Mouse (Mus musculus) cerebellum, adult (tissue): ENCODE results near the gene Fam217a.
"Not testable (repeated sequence)": the region's sequence is repeated elsewhere in the genome, so short reads cannot be mapped to it uniquely, and the experiment has no call there.

Experiments used
- ATAC-seq: cut with Nextera tagmentation; 2 replicates; pipeline ENCODE4 v1.9.2; 2017; ENCODE audit warnings: mild to moderate bottlenecking, moderate library complexity, mixed read lengths; ENCODE audit not compliant: insufficient number of reproducible peaks, low FRiP score, low TSS enrichment

Gene Fam217a

DNA sequence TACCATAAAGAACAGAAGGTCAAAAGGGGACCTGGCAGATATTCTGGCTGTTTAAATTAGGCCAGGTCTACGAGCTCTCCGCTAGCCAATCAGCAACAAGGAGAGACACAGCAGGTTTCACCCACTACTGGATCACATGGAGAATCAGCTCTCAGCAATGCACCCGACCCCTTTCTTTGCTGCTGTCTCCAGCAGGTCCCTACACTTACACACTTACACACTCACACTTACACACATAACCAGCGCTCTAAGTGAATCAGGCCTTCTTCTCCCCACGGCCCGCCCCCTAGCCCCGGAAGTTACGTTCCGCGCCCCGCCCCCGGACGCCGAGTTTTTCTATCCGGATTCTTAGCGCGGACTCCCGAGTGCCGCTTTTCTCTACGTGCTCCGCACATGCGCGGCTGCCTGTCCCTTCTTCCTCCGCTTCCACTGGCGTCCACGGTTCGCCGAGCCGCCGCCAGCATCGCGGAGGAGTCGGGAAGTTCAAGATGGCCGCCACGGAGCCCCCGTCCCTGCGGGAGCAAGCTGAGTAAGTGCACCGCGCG lies 48.9 kb downstream of the Fam217a start, which contains the start of gene Prpf4b:
Prpf4b (plus strand) TSS at position 137 of the 545 bp plus-strand sequence.
- ATAC-seq, result peak; percentile 86

DNA sequence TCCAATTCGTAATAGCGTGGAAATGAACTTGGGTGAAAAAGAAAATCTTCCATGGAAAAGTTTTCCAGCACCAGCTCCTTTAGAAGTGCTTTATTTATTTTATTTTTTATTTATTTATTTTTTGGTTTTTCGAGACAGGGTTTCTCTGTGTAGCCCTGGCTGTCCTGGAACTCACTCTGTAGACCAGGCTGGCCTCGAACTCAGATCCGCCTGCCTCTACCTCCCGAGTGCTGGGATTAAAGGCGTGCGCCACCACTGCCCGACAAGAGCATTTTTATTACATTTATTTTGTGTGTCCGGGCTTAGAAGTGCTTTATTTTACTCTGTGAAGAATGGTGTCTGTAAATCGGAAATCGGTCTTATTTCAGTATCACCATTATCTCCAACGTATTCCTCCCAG lies 49.4 kb downstream of the Fam217a start:
- ATAC-seq, result not testable (repeated sequence)

DNA sequence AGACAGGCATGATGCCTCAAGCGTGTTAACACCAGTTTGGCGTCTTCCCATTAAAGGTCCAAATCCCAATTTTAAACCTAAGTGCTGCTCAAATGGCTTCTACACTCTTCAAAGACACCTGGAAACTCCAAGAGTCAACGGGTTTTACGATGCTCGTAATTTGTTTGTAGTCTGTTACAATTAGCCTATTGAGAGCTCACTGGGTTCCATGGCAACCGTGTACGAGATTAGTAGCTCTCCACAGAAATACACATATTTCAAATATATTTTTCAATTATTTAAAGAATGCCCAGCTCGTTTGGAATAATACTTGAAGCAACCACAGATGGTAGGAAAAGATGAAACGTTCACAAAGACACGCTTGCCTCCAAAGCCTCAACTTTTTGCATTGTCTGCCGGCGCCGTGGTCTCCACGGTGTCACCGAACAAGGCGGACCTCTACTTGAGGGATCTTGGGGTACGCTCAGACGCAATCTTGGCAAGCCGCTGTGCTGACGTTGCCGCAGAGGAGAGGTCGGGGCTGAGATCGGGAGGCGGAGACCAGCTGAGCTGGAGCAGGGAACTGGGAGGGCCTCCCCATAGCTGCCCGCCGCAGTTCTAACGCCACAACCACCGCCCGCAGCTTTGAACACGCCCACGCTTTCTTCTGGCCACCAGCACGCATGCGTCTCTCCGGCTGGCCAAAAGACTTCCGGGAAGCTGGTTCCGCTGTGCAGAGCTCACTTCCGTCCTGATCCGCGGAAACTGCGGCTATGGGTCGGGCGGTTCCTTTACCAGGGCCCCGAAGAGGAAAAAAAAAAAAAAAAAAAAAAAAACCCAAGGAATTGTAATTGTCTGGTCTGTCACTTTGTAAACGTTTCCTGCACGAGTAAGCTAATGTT lies 50.1 kb downstream of the Fam217a start:
- peak; percentile 88 for ATAC-seq

DNA sequence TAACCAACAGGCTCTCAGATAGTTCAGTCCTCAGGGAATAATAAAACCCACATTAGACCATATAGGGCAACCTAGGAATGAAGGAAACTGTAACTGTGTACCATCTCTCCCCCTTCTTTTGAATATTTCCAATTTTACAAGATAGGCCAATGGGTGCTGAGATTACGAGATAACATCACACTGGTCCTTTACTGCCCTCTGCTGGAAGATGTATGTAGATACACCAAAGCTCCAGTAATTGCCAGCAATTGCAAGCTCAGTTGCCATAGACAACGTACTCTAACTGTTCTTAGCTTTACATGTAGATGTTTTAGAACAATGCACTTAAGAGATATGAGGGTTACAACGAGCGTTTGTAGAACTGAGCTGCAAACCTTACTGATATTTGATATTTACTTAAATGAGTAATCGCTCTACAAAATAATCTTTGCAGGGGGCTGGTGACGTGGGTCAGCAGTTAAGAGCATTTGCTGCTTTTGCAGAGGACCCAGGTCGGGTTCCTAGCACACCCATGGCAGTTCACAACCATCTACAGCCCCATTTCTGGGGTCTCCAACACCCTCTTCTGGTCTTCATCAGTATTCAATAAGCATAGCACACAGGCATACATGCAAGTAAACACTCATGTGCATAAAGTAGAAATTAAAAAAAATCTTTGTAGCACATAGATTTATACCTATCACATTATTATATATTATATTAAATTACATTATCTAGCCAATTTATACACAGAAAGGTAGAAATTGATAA lies 59.5 kb downstream of the Fam217a start:
- peak; percentile 75 for ATAC-seq

DNA sequence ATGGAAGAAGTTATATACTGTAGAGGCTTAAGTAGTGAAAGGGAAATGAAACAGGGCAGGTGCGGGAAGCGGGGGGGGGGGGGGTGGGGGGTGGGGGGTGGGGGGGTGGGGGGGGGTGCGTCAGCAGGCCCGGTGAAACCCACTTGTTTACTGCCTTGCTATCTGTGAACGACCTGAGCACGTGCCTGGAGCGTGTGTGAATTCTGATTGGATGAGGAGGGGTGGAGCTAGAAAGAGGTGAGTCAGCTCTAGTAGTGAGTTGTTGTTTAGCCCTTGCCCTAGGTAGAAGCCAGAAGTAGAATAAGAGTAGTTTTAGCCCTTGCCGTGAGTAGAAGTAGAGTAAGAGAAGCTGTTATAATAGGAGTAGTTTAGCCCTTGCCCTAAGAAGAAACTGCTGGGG lies 62.9 kb downstream of the Fam217a start:
- not testable (repeated sequence) for ATAC-seq
